Mouse (Mus musculus): ENCODE results near the gene Gm43951.

Gene Gm43951

DNA sequence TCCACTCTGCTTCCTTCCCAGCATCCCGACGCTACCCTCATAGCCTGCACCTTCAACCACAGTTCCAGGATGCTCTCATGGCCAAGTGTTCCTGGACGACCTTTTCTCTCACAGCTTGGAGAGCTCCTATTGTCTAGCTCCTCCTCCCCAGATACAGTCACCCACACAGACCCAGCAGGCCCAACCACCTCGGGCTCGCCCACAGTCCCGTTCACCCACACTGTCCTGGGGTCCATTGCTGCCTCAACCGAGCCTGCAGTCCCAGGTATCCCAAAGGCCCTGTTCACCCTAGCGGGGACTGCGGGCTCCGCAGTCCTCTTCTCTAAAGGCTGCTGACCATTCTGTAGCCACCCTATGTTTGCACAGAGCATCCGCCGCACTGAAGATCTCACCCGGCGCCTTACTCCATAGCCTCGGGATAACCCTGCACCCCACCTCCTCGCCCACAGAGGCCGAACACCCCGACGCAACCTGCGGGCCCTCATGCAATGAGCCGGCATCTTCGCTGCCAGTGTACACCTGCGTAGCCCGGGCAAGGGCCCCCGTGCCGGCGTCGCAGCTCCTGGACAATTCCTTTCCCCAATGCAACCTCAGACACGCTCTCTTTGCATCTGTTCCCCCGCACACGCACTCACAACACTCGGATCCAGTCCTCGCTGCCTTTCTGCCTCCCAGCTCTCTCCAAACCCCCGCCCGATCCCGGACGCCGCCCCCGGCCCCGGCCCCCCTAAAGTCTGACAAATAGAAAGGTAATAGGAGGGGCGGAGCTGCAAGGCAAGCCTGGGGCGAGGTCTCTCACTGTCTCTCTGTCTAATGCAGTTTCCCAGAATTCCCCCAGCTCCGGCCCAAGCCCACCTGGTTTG lies at the start of gene Gm43951:
Gene Gm43951 (minus strand): TSS at position 500 of the 863 bp plus-strand sequence.
- no peak for DNase-seq (ENCODE audit: low read depth, low spot score)

DNA sequence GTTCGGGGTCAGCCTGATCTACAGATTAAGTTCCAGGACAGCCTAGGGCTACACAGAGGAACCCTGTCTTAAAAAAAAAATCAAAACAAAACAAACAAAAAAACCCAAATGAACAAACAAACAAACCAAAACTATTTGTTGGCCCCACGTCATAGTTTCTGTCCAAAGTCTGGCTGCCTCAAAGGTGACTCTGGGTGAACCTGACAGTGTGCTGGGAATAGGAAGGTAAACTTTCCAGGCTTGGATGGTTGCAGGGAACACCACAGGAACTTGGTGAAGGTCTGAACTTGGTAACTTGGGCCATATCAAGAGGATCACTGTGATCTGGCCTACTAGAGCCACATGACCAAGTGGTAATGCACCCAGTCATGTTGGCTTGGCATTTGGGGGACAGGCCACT lies 49.8 kb upstream of the Gm43951 start:
- no peak for DNase-seq (ENCODE audit: low read depth, low spot score)

DNA sequence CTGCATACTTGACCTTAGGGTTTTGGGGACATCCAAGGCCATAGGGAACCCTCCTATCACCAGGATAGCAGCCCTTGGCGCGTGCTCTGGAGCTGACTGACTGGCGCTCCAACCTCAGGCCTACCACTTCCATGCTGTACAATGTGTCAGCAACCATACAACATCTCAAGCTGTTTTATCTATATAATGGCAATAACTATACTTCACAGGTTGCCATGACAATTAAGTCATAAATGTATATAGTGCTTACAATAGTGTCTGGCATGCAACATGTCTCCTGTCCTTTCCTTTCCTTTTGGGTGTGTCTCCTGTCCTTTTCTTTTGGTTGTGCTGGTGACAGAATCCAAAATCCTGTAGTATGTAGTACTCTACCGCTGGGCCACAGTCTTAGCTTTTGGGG lies 49.0 kb upstream of the Gm43951 start:
- no peak for DNase-seq (ENCODE audit: low read depth, low spot score)

DNA sequence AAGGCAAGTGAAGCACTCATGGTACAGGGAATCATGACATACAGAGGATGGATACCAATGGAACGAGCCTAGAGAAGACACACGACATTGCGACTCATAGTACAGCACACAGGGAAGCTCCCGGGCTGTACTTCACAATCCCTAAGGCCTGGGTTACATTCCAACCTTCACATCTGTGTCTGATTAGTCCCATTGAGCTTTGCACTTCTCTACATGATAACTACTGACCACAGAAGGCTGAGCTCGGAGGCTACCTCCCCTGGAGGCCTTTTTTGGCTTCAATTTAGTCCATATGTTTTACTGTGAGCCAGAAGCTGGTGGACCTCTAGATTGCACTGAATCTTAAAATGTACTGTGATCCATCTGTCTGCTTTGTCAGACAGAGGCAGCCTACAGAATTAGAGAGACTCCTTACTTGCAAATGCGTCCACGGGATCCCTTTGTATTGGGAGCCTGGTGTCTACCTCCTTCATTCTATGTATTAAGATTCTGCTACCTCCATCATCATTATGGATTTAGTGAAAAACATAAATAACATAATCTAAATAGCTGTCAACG lies 38.6 kb upstream of the Gm43951 start:
- DNase-seq (ENCODE audit: low read depth, low spot score): no peak

DNA sequence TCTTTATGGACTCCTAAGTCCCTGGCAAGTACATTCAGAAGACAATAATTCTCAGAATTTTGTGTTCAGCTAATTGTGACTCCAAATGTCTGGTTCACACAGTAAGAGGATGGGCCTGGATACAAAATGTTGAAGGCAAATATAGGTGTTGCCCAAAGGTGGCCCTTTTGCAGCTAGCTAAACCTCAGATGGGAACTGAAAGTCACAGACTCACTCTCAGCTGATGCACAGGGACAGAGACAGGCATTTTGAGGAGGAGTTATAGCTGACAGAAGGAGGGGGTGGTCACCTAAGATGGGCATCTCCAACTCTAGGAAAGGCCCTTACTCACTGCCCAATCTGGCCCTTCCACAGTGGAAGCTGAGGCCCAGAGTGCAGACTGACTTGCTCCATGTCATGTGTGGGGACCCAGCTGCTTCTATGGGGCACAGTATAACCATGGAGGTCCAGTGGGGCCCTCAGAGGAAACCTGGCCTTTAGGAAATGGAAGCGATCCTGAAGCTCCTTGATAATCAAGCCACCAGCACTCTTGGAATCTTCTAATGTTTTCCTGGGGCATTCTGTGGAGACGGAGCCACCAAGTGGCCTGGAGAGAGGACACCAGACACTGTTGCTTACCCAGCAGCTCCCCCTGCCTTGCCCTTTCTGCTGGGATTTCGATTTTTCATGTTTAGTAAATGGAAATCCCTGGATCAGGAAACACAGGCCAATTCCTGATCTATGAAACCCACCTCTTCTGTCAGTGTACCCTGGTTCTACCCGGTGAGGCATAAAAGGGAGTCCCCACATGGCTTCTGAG lies 33.6 kb upstream of the Gm43951 start:
- no peak for DNase-seq (ENCODE audit: low read depth, low spot score)

DNA sequence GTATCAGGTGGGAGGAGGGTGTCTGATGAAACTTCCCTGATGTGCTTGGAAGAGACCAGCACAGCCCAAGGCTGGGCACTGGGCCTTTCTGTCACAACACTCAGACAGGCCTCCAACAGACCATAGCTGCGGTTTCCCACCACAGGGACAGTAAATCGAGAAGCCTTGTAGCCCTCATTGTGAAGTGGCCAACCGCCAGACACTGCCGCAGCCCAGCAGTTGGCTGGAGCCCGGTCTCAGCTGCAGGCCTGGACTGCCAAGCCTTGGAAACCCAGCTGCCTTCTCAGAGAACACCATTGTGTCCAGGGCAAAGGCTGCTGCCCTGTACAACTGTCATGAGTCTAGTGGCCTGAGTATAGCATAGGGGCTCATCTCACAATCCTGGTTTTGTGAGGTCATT lies 27.4 kb upstream of the Gm43951 start:
- no peak for DNase-seq (ENCODE audit: low read depth, low spot score)

DNA sequence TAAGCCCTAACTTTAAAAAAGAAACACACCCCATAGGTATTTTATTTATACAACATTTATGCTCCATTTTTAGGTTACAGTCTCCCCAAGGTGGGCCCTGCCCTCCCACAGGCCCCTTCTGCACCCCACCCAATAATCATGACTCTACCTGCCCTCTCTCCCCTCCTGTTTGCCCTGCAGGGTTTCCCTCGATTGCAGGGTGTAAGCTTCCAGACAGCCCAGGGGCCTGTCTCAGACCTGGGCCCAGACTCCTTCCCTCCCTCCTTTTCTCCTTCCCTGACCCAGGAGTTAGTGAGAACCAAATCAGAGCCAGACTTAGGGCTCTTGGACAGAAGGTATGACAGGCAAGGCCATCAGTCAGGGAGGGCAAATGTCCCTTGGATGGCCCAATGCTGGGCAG lies 26.4 kb upstream of the Gm43951 start:
- DNase-seq (ENCODE audit: low read depth, low spot score): no peak

DNA sequence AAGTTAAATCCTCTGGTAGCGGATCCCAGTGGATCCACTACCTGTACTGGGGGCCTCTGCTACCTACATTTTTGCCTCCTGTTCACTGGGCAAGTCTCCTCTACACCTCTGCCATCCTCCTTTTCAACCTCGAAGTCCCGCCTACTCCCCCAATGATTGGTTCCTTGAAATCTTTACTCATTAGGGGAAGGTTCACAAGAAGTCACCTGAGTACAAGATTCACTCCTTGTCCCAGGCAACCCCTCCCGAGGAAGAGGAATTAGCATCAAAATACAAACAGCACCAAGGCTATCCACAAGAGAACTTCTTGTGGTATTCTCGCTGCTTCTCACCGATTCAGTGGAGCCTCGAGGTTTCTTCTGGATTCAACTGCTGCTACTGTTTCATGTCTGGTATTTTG lies 25.4 kb upstream of the Gm43951 start:
- DNase-seq (ENCODE audit: low read depth, low spot score): no peak

DNA sequence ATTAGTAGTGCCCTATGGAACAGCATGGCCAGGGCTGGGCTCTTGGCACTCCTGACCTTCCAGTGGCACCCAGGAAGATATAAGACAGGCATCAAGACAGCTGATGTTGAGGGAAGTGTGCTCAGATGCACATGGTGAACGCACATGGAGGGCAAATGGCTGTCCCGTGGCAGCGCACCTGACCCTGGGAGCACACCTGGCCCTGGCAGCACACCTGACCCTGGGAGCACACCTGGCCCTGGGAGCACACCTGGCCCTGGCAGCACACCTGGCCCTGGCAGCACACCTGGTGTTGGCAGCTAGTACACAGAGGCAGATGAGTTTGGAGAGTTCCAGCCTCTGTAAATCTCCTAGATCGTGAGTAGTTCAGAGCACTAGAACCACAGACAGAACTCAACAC lies 21.9 kb upstream of the Gm43951 start:
- no peak for DNase-seq (ENCODE audit: low read depth, low spot score)

DNA sequence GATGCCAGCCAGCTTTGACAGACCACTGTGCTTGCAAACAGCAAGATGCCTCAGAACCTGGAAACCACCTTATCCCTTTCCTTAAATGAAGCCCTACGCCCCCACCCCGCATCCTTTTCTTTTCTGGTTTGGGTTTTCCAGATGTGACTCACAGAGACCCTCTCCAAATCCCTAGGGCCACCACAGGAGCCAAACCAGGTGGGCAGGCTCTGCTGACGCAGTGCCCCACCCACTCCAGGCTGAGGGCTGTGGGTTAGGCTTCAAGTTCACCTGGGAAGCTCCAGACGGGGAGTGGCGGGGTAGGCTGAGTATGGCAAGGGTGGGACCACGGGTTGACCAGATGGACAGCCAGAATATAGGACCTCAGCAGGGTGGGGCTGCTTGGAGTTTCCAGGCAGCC lies 20.3 kb upstream of the Gm43951 start:
- no peak for DNase-seq (ENCODE audit: low read depth, low spot score)

DNA sequence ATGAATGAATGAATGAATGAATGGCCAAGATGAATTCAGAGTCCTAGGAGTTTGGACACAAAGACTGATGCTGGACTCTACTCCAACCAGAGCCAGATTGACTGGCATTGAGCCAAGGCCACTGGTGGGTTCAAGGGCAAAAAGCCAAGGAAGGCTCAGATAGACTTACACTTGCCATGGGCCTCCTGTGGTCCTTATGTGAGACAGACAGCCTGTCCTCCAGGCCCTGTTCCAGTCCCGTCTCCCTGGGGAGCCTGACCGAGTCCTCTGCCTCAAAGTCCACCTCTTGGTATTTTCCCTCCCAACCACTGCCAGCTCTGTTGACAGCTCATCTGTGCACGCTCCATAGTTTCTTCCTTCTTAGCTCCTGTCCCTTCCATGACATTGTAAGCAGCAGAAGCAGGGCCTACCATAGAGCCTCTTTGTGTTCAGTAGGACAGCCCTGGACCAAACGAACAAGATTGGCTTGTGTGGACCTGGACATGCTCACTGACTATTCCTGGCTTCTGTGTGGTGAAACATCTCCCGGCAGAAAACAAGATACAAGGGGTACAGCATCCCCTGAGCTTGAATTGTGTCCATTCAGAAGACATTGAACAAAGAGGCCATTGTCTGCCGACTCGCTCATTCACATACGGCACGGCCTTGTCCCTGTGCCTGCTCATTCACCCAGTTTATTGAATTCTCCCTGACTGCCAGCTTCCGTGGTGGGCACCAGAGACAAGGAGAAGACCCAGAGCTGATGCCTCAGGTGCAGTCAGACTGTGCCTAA lies 19.6 kb upstream of the Gm43951 start:
- DNase-seq (ENCODE audit: low read depth, low spot score): no peak

DNA sequence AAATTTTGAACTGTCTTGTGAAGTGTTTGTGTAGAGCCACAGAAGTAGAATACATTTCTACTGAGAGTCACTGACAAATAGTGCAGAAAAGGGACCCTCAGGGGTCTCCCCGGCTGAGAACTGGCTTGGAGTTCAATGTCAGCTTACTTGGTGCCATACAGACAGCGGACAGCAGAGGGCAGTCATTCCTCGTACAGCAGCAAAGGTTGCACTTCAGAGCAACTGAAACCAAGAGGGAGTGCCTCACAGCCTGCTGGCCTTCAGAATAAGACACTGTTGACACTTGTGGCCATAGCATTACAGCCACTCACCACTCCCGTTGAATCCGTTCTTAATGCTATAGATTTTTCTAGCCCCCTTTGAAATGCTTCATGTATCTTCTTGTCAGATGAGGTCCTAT lies 18.2 kb upstream of the Gm43951 start:
- DNase-seq (ENCODE audit: low read depth, low spot score): no peak

DNA sequence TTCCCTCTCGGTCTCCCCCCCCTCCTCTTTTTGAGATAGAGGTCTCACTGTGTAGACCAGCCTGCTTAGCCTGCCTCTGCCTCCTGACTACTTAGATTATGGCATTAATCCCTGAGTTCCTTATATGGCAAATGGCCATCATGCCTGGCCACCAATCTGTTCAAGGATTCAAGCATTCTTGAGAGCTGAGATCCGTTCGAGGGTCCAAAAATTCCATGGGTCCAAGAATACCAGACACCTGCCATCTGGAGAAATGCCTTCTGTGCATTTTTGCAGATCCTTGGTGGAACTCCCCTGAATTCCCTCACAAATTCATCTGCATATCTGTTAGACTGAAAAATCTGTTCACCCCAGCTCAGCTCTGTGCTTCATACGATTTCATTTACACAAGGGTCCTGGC lies 16.8 kb upstream of the Gm43951 start:
- no peak for DNase-seq (ENCODE audit: low read depth, low spot score)

DNA sequence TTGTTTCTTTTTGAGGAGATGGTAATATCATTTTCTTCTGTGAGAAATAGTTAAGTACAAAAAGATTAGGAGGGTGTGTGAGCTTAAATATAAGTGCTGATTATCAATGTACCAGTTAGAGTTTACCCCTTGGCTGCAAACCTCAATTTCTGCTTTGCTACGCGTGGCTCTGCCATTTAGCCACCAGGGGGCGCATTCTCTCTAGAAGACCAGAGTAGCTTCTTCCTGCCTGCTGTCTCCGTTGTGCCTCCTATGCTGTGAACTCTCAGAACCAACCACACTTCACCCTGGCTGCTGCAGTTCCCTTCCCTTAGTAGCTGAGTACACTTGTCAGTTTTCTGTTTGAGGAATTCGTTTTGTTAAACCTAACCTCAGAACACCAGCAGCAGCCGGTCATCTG lies 14.6 kb upstream of the Gm43951 start:
- DNase-seq (ENCODE audit: low read depth, low spot score): no peak

DNA sequence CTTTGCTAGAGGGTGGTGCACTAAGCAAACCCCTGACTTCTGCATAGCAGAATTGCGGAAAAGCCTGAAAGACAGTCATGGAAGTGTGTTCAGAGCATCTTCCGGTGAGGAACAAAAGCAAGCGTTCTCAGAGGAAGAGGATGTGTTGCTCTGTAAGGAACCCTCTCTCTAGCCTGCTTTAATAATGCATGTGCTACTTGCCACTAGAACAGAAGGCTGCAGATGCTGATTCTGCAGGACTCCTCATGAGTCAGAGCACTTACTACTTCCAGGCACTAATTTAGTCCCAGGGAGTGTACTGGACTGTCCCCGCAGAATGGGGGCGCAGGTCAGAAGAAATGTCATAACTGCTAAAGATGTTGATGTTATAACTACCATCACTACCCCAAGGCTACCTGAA lies 10.5 kb upstream of the Gm43951 start:
- DNase-seq (ENCODE audit: low read depth, low spot score): no peak

DNA sequence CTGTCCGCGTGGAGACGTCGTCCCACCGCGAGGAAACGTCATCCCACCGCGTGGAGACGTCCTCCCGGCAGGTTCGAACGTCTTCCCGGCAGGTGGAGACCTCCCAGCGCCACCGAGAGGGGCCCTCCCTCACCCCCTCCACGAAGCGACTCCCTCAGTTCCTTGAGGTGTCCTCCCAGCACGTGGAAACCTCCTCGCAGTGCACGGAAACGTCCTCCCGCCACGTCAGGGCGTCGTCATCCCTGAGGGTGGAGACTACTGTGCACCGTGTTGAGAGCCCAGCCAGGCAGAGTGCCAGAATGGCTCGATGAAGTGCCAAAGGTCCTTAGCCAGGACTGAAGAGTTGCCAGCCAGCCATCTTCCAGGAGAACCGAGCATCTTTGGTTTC lies 8.8 kb upstream of the Gm43951 start, which contains the start of gene Med31:
Gene Med31 (minus strand): TSS at position 183 of the 388 bp plus-strand sequence.
- DNase-seq (ENCODE audit: low read depth, low spot score): peak; percentile 69

DNA sequence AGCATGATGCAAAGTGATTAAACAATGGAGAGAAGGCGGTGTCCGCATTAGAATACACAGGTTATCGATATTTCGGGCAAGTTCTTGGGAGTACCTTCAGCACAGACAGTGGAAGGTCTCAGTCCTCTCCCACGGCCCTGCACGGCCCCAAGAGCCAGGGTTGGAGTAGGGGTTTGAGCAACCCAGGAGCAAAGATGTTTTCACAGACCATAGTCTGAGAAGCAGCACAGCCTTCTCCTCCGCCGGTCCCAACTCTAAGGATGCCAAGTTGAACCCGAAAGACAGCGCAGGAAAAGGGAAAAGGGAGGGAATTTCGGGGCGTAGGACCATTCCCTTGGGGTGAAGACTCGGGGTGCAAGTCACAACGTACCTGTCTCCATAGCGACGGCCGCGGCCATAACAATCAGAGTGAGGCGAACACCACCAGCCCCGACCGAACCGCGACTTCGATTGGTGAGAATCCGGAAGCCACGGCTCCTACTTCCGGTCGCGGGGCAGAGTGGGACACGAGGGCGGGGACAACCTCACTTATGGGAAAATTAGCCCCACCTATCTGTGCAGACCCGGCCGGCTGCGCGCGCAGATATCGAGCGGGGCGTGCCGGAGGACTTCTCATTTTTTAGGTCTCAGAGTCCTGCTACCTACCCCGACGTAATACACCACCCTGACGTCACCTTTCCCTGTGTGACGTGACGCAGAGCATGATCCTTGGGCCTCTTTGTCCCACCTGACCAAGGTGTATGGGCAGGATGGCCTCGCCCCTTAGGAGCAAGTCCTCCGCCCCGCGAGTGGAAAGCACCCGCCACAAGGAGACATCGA lies 8.2 kb upstream of the Gm43951 start:
- DNase-seq (ENCODE audit: low read depth, low spot score): peak; percentile 91

DNA sequence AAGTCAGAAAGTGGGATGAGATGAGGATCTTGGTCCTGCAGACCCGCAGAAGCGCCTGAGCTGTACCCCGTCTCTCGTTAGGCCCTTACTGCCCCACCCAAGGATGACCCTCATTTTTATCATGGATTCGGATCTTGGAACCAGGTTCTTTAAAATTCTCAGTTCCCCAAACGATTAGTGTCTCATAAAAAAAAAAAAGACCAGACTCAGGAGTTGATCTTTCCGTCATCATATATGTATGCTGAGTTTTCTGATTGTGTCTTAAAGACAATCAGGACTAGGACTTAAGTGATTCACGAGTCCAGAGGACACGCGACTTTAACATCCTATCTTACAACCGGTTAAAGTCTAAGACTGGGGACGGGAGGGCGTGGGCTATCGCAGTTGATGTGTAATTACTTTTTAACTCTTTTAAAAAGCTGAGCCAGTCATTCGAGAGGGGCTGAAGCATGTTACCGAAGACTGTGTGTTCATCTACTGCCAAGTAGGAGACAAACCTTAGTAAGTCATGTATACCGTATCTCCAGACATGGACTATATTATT lies 1.3 kb upstream of the Gm43951 start:
- DNase-seq (ENCODE audit: low read depth, low spot score): no peak

DNA sequence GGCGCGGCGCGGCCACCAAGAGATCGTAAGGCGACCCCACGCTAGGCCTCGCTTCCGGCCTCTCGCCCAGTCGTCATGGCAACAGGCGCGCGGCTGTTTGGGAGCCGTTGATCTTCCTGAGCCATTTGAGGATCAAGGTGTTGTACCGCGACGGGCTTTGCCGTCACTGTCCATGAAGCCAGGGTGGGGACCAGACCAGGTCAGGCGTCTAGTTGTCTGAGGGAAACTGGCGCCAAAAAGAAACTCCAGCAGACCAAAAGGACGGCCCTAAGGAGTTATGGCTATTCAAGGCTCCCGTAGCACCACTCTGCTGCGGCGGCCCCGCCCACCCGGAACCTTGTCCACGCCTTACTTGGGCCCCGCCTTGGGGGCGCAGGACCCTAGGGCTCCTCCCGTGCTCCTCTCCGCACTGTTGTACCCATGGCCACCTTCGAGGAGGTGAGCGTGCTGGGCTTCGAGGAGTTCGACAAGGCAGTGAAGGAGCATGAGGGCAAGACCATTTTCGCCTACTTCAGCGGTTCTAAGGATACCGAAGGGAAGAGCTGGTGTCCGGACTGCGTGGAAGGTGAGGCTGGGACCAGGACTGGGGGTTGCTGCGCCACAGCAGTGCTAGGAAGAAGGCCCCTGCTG lies 679 bp upstream of the Gm43951 start, which contains the start of the genes 4933427D14Rik and Txndc17:
Gene 4933427D14Rik (minus strand): TSS at position 256 of the 630 bp plus-strand sequence.
Gene Txndc17 (plus strand): TSS at position 344 of the 630 bp plus-strand sequence.
- peak; percentile 69 for DNase-seq (ENCODE audit: low read depth, low spot score)

DNA sequence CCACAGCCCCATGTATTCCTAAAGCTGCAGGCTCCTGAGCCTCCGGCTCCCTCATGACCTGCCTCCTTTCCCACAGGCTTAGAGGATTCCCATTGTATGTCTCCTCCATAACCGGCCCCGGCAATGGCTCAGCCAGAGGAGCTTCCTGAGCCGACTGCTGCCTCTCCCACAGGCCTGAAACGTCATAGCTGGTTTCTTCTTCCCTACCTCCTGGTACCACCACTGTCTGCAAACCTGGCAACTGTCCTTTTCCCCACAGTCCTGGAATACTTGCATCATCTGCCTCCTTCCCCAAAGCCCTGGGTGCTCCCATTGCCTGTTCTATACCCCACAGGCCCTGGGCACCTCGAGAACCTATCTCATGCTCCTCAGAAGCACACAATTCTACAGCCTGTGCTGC lies 1.4 kb downstream of the Gm43951 start:
- DNase-seq (ENCODE audit: low read depth, low spot score): no peak
